Mouse (Mus musculus) liver, adult (tissue): ENCODE data around the gene Aff3.

ENCODE experiments used
- GATA4 ChIP-seq: IDR thresholded peaks from 2 replicates; pipeline ENCODE4 v1.6.1; 2014; ENCODE audit warnings: mild to moderate bottlenecking, low read length; ENCODE audit not compliant: insufficient replicate concordance

The Aff3 gene

GRCm38 (mm10) chr1:38631501-38632279 is 33.1 kb downstream of the Aff3 start:
- no peak for TF ChIP-seq GATA4

- no peak for TF ChIP-seq GATA4
Measured at GRCm38 (mm10) chr1:38628901-38629585, 35.7 kb downstream of the Aff3 start.

- TF ChIP-seq GATA4: no peak
Measured at GRCm38 (mm10) chr1:38628426-38628825, 36.3 kb downstream of the Aff3 start.

GRCm38 (mm10) chr1:38627683-38628361 is 36.9 kb downstream of the Aff3 start:
- TF ChIP-seq GATA4: no peak

GRCm38 (mm10) chr1:38626739-38627661 is 37.8 kb downstream of the Aff3 start:
- no peak for TF ChIP-seq GATA4

GRCm38 (mm10) chr1:38626388-38626738 is 38.4 kb downstream of the Aff3 start:
- no peak for TF ChIP-seq GATA4

GRCm38 (mm10) chr1:38621840-38622239 is 42.9 kb downstream of the Aff3 start:
- TF ChIP-seq GATA4: no peak

- TF ChIP-seq GATA4: no peak
Measured at GRCm38 (mm10) chr1:38620401-38620800, 44.4 kb downstream of the Aff3 start.

- no peak for TF ChIP-seq GATA4
Measured at GRCm38 (mm10) chr1:38606741-38607140, 58.0 kb downstream of the Aff3 start.

GRCm38 (mm10) chr1:38605426-38605825 is 59.3 kb downstream of the Aff3 start:
- no peak for TF ChIP-seq GATA4

- no peak for TF ChIP-seq GATA4
Measured at GRCm38 (mm10) chr1:38604611-38605010, 60.1 kb downstream of the Aff3 start.

- TF ChIP-seq GATA4: no peak
Measured at GRCm38 (mm10) chr1:38601802-38602508, 62.8 kb downstream of the Aff3 start.

GRCm38 (mm10) chr1:38595311-38595710 is 69.4 kb downstream of the Aff3 start:
- TF ChIP-seq GATA4: no peak

GRCm38 (mm10) chr1:38594766-38595165 is 70.0 kb downstream of the Aff3 start:
- no peak for TF ChIP-seq GATA4

GRCm38 (mm10) chr1:38591194-38591593 is 73.6 kb downstream of the Aff3 start:
- no peak for TF ChIP-seq GATA4

- TF ChIP-seq GATA4: no peak
Measured at GRCm38 (mm10) chr1:38588741-38589140, 76.0 kb downstream of the Aff3 start.
